Mouse (Mus musculus) left cerebral cortex, adult 8-10 months (tissue): ENCODE data around the gene Rad51b. TPM values are rescaled to one million over a fixed set of nuclear protein-coding genes. Genes with fewer than 3 reads are reported as not detected.

ENCODE experiments used
- DNase-seq, 2 experiments: peaks; one replicate each; pipeline ENCODE4 v3.0.0; 2022; ENCODE audit warnings: low spot score in 2 of 2
- total RNA-seq, 4 experiments: library from RNA; stranded (reverse); gene quantifications; 2 replicates each; pipeline ENCODE4 v1.2.4; 2022

Gene Rad51b
- total RNA-seq, 4 experiments from 2014 or later = 0.39 TPM; not detected in 3

- DNase-seq = no peak
Measured at GRCm38 (mm10) chr12:79646646-79647164, 349.6 kb downstream of the Rad51b start.

GRCm38 (mm10) chr12:79647382-79647781 is 350.3 kb downstream of the Rad51b start:
- DNase-seq = no peak

DNA sequence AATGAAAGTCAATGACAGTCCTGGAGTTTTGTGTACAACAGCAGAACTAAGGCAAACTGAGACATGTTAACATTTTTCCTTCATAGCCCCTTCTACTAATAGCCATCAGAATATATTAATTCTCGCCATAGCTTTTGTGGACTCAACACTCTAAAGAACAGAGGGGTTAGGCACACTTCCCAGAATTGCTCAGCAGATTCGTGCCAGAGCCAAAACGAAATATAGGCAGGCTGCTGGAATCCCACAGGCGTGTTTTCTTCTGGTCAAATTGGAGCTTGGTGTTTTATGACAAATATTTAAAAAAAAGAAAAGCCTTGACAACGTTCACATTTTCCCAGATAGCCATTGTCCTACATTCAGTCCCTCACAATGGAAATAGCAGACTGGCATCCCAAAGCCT is 350.9 kb downstream of the Rad51b start:
- DNase-seq = no peak

DNA sequence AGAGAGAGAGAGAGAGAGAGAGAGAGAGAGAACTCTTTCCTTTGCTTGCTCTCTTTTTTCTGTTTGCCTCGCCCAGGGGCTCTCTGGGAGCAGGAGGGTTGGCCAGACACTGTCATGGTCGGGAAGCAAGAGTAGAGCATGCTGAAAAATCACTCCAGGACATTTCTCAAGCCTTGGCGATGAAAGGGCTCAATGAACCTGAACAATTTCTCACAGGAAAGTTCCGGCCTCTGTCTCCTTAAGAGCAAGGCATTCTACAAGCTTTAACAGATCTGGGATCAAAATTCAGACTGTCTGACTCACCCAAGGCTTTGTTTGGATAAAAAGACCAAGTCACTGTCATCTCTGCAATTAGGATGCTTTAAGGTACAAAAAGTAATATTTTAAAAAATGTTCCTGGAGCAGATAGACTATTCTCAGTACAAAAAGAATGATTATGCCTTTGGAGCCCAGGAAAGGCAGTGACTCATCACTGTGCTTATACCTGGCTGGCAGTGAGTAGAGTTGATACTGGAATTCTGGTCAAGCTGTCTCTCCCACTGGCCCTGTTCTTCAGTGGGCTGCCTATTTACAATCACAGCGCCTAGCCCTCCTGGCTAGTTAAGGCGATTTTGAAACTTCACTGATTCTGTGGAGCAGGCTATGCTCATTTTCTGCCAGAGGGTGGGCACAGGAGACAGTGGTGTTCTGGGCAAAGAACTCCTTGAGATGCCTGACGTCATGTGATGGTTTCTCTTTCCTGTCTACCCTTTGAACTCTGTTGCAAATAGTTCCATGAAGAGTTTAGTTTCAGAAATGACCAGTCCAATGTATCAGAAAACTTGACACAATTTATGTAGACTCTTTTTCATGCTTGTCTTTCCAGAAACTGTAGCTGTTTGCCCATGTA is 352.0 kb downstream of the Rad51b start:
- no peak for DNase-seq

GRCm38 (mm10) chr12:79649796-79650195 is 352.7 kb downstream of the Rad51b start:
- DNase-seq = no peak

DNA sequence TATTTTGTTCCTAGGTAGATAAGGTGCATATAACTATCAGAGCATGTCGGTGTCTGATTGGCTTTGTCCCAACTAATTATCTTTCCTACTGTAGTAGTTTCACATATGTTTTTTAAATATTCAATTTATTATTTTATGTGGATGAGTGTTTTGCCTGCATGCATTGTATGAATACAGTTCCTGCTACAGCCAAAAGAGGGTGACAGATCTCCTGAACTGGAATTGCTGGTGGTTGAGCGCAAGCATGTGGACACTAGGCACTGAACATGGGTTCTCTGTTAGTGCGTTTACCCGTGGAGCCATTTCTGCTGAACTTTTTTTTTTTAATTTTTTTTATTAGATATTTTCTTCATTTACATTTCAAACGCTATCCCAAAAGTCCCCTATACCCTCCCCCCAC is 358.1 kb downstream of the Rad51b start:
- DNase-seq = no peak

GRCm38 (mm10) chr12:79658861-79659260 is 361.8 kb downstream of the Rad51b start:
- DNase-seq = no peak

DNA sequence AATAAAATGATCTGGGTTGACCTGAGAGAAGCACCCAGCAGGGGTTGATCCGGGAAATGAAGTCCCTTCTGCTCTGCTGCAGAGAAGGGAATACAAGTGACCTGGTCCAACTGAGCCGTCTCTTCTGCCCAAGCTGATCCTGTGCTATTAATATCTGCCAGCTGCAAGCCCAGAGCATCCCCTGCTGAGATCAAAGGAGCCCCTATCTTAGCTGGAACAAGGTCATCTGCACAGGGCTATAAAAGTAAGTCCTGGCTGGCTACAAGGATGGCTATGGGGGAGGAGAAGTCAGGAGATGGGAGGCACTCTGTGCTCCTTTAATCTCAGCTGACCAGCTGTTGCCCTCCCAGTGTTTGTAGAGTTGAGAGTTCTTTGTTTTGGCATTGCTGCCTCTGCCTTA is 364.2 kb downstream of the Rad51b start:
- peak in 1 of 2 experiments; percentile 13 for DNase-seq

- peak in 1 of 2 experiments; percentile 32 for DNase-seq
Measured at GRCm38 (mm10) chr12:79663131-79663892, 366.2 kb downstream of the Rad51b start.

DNA sequence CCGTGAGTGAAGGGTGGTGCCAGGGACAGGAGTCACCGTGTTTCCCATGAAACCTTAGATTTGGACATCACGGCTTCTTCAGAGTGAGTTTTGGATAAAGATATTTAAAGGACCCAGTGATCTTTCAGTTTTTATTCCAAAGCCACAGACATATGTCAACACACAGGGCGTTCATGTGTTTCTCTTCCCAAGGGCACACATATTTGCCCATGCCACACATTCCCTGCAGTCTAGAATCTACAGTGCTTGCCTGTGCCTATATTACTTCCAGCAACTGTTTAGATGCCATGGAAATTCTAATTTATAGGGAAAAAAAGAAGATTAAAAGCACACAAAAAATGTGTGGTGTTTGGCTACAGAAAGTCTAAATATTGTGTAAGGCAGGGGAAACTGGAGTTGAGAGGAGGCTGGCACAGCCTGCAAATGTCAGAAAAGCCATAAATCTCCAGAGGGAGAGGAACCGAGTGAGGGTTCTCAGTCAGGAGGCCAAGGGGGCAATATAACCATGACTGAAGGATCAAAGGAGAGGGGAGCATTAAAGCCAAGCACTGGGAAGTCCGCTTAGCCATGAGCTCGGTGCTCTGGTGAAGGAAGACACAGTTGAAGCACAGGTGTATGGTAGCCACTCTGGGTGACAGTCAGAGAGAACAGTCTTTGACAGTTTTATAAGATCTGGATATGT is 367.0 kb downstream of the Rad51b start:
- DNase-seq = no peak

DNA sequence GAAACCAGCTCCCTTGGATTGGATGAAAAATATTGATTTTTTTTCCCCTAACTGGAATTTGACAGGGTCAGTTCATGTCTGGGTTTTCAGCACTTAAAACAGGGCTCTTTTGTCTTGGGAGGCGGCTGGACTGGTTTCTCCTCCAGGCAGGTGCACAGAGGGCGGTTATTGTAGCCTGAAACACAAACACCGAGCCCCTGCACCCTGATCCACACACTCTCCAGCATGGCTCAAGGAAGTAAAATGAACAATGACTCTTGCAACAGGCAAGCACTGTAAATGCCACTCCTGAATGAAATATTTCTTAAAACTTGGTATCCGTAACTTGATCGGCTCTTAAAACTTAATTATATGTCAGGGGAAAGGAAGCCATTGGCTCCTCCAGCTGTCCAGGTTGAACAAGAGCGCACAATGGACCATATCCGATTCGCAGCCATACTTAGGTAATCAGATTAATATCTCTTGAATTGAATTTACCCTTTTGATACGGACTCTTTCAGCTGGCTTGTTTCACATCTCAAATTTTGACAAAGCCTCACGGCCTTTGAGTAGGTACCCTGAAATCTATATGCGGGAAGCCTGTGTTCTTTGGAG is 377.9 kb downstream of the Rad51b start:
- DNase-seq = no peak

GRCm38 (mm10) chr12:79675440-79676176 is 378.5 kb downstream of the Rad51b start:
- no peak for DNase-seq

DNA sequence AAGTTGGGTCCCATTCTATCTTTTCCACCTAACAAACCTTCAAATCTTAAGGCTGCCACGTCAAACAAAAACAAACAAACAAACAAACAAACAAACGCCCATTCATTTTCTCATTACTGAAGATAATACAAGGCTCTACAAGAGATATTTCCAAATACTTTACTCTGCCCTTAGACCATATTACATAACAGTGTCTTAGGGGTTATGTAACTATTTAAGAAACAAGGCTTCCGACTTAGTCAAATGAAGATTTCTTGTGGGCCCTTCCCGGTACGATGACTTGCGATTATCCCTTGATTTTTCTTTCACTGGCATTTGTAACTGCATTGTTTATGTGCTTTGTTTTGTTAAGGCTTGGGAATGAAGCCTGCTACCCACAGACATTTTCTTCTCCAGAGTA is 379.2 kb downstream of the Rad51b start:
- DNase-seq = no peak

DNA sequence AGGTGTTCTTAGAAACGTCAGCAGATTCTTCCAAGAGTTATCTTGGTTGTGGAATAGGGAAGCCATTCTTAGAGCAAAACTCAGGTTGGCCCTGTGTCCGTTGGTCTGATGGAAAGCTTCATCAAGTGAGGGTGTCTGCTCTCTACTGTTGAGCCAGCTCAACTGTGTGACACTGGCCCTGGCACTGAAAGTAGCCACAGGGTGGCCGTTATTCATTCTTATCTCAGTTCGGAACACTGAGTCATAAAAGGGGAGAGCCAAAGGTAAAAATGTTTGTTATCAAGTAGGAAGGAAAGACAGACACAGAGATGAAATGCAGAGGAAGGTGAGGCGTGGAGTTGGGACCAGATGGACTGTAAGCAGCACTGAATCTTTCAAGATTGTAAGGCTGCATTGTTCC is 379.8 kb downstream of the Rad51b start:
- no peak for DNase-seq

DNA sequence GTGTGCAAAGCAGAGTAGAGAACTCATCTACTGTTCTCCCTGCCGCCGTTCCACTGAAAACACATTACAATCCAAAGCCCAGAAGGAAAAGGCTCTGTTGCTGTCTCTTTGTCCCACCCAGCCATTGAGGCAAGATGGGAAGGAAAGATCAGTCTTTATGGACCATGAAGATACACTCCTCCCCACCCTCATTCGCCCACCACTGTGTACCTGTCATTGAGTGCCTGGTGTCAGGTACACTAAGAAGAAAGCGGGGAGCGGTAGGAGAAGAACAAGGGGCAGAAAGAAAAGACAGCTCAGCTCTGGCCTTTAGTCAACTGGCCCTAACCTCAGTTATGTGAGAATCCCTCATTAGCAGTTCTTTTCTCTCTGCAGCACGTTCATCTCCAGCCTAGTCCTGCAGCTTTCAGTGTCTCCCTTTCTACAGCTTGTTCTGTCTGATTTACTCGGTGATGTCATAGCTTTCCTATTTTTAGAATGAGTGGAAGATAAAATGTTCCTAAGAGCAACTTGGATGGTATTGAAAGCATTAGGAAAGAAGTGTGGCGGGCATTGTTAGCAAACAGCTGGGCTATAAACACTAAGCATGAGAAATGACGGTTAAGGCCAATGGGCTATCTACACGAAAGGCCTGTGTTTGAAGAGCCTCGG is 382.3 kb downstream of the Rad51b start:
- no peak for DNase-seq

GRCm38 (mm10) chr12:79679941-79680697 is 383.0 kb downstream of the Rad51b start:
- peak in 1 of 2 experiments; percentile 20 for DNase-seq

- no peak for DNase-seq
Measured at GRCm38 (mm10) chr12:79680698-79681072, 383.6 kb downstream of the Rad51b start.

- DNase-seq = no peak
Measured at GRCm38 (mm10) chr12:79681571-79681970, 384.5 kb downstream of the Rad51b start.

DNA sequence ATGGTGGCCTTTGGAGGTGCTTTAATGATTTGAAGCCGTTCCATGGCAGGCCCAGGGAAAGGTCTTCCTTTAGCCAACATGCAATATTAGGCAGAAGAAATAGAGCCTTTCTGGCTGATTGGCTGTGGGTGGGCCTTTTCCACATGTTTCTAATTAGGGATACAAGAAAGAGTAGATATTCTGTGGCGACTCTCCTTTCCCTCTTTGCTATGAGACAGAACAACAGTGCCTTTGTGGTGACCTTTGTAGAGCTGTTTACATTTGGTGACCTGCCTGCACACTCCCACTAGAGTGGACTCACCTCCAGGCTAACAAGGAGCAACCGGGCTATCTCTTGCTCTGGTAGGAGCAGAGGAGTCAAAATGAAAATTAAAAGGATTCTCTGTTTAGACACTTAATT is 386.3 kb downstream of the Rad51b start:
- DNase-seq = no peak
